Mouse (Mus musculus) thymus, adult 2 months (tissue): Measurements from ENCODE around the gene Frmd4a. TPM values are rescaled to one million over a fixed set of nuclear protein-coding genes. Genes with fewer than 3 reads are reported as not detected.

Source experiments
- DNase-seq: peaks from one replicate; pipeline ENCODE4 v3.0.0; 2021
- H3K27ac ChIP-seq: fragments of 200-500 bp; 2 replicates; pipeline ENCODE4 v1.5.1; 2012; ENCODE audit warnings: low read length, control low read depth; ENCODE audit not compliant: control insufficient read depth, insufficient read depth
- H3K27me3 ChIP-seq: fragments of 200-500 bp; 2 replicates; pipeline ENCODE4 v1.6.1; 2012; ENCODE audit warnings: mild to moderate bottlenecking, low read length, moderate library complexity, mixed read lengths; ENCODE audit not compliant: control insufficient read depth, insufficient read depth
- H3K36me3 ChIP-seq: fragments of 200-500 bp; 2 replicates; pipeline ENCODE4 v1.6.1; 2012; ENCODE audit warnings: mild to moderate bottlenecking, low read length, moderate library complexity; ENCODE audit not compliant: control insufficient read depth, insufficient read depth
- H3K4me1 ChIP-seq: fragments of 200-500 bp; replicated peaks from 2 replicates; pipeline ENCODE4 v1.6.1; 2012; ENCODE audit warnings: low read length; ENCODE audit not compliant: control insufficient read depth, insufficient read depth
- H3K4me3 ChIP-seq: fragments of 200-500 bp; 2 replicates; pipeline ENCODE4 v1.5.1; 2012; ENCODE audit warnings: mild to moderate bottlenecking, low read length, control low read depth, moderate library complexity; ENCODE audit not compliant: control insufficient read depth, insufficient read depth
- CTCF ChIP-seq: fragments of 200-500 bp; IDR thresholded peaks from 2 replicates; pipeline ENCODE4 v1.5.1; 2012; ENCODE audit warnings: mild to moderate bottlenecking, control low read depth, low read length, moderate library complexity, borderline replicate concordance; ENCODE audit not compliant: control insufficient read depth, poor library complexity, insufficient read depth; ENCODE audit errors: extremely low read depth
- POLR2A ChIP-seq: fragments of 200-500 bp; IDR thresholded peaks from 2 replicates; pipeline ENCODE4 v1.6.1; 2012; ENCODE audit warnings: mild to moderate bottlenecking, low read length, control low read depth, moderate library complexity; ENCODE audit not compliant: control insufficient read depth, poor library complexity, insufficient read depth; ENCODE audit errors: extremely low read depth
- WGBS: fragments of 180-500 bp; shearing (Covaris S2); methylation state at CpG from one replicate; pipeline ENCODE4 v1.1.7; 2018; 5-methylcytosine and 5-hydroxymethylcytosine counted together
- polyA plus RNA-seq: library from polyadenylated mRNA; depleted of rRNA; stranded (reverse); fragments of >200 nt; gene quantifications from 2 replicates; pipeline ENCODE4 v1.2.3, GENCODE M21; 2012

Gene Frmd4a
- polyA plus RNA-seq, 1 experiment = 17.5 TPM

GRCm38 (mm10) chr2:4635804-4636203 is 618.3 kb downstream of the Frmd4a start:
- Histone ChIP-seq H3K27me3 (no peaks in the 10 kb centered on the region), H3K27ac (no peak overlapping the region), H3K4me3 (no peak overlapping the region), H3K36me3 (peaks cover 62% of the 10 kb centered on the region), H3K4me1 (no peaks in the 10 kb centered on the region)
- WGBS = 95% methylated on average over 8 of the region's 8 CpGs
- no peak for TF ChIP-seq POLR2A
- TF ChIP-seq CTCF = no peak
- no peak for DNase-seq

DNA sequence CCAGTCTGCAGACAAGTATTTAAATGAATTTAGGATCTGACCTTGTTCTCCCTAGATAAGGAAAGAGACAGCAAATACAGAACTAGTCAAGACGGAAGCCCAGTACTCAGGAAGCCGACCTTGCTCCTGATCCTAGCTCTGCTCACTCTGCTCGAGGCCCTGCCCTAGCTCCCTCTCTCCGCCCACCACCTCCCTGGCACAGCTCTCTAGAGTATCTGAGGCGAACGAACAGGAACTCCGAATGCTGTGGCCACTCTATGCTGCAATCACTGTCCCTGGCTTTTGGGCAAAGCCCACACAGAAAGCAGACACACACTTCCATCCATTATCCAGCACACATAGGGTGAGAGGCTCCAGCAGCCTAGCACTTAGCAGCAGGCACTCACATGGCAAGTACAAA is 619.1 kb downstream of the Frmd4a start:
- no peak for DNase-seq
- no peak overlapping the region for H3K27ac ChIP-seq
- peaks cover 59% of the 10 kb centered on the region for H3K36me3 ChIP-seq
- no peaks in the 10 kb centered on the region for H3K4me1 ChIP-seq
- no peaks in the 10 kb centered on the region for H3K27me3 ChIP-seq
- TF ChIP-seq POLR2A = no peak
- TF ChIP-seq CTCF = no peak
- WGBS = 95% methylated on average over 7 of the region's 7 CpGs
- no peak overlapping the region for H3K4me3 ChIP-seq

DNA sequence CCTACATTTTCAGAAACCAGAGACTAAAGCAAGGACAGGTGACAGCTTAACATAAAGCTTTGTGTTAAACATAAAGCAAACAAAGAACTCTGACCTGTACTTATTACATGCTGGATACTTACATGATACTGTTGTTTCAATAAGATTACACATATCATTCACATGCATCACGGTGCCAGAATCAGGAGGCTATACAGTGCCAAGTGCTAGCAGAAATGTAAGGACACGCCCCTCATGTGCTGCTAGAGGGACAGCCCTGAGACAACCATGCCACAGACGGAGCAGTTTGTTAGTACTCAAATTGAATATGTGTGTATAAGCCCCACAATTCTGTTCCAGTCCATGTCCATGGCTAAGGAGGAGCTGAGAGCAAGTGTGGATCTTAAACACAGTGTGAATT is 620.7 kb downstream of the Frmd4a start:
- no peak for DNase-seq
- no peak overlapping the region for H3K27ac ChIP-seq
- no peaks in the 10 kb centered on the region for H3K4me1 ChIP-seq
- WGBS = 98% methylated on average over 3 of the region's 3 CpGs
- H3K36me3 ChIP-seq = peaks cover 52% of the 10 kb centered on the region
- no peak overlapping the region for H3K4me3 ChIP-seq
- no peak for TF ChIP-seq POLR2A
- TF ChIP-seq CTCF = no peak
- no peaks in the 10 kb centered on the region for H3K27me3 ChIP-seq

- Histone ChIP-seq H3K36me3 (peaks cover 22% of the 10 kb centered on the region), H3K4me1 (peaks cover 5% of the 10 kb centered on the region), H3K27ac (no peak overlapping the region), H3K27me3 (no peaks in the 10 kb centered on the region), H3K4me3 (no peak overlapping the region)
- WGBS = 95% methylated on average over 4 of the region's 4 CpGs
- DNase-seq = no peak
- TF ChIP-seq CTCF = no peak
- TF ChIP-seq POLR2A = no peak
Measured at GRCm38 (mm10) chr2:4645066-4645465, 627.5 kb downstream of the Frmd4a start.

DNA sequence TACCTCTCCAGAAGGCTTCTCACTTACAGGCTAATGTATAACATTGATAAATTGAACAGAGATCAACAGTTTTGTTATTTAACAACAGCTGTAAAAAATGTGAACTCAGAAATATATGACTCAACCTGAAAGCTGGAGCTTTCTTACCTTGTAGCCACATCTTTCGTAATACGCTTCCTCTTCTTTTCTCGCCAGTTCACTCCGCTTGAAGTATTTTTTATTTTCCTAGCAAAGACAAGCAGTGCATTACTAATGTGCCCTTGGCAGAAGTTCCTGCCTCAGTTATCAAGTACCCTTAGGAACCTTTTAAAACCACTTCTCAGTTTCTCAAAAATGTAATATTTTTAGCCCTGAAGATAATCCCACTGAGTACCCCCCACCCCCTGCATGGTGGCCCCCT is 630.6 kb downstream of the Frmd4a start:
- TF ChIP-seq CTCF (no peak), POLR2A (no peak)
- DNase-seq = no peak
- peaks cover 8% of the 10 kb centered on the region for H3K4me1 ChIP-seq
- peaks cover 19% of the 10 kb centered on the region for H3K36me3 ChIP-seq
- no peak overlapping the region for H3K4me3 ChIP-seq
- H3K27me3 ChIP-seq = no peaks in the 10 kb centered on the region
- 90% methylated on average over 4 of the region's 4 CpGs for WGBS
- no peak overlapping the region for H3K27ac ChIP-seq

DNA sequence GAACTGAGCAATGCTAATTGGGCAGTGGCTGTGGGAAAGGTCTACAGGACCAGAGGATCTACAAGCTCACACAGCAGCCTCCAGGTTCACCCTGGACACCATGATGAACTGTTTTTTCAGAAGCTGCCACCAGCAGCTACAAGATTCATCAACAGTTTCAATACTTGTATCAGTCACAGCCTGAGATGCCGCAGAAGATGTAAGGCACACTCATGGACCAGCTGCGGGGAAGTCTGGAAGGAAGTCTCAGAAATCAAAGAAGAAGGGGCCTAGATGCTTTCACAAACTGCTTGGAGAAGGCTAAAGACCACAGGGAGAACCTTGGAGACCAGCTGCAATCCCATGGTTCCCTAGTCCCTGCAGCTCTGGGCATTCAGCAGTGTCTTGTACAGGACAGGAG is 632.1 kb downstream of the Frmd4a start:
- TF ChIP-seq CTCF = no peak
- no peak for TF ChIP-seq POLR2A
- H3K27ac ChIP-seq = no peak overlapping the region
- 93% methylated on average over 2 of the region's 2 CpGs for WGBS
- H3K36me3 ChIP-seq = peaks cover 11% of the 10 kb centered on the region
- H3K27me3 ChIP-seq = no peaks in the 10 kb centered on the region
- H3K4me3 ChIP-seq = no peak overlapping the region
- no peak for DNase-seq
- H3K4me1 ChIP-seq = peaks cover 8% of the 10 kb centered on the region
